Mouse (Mus musculus) ovary, postnatal 36 days (tissue): ENCODE results near the gene Trp53bp2.

Source experiments
- DNase-seq: peaks from one replicate; pipeline ENCODE4 v3.0.0; 2022; ENCODE audit warnings: low spot score, mixed read lengths

Gene Trp53bp2

DNA sequence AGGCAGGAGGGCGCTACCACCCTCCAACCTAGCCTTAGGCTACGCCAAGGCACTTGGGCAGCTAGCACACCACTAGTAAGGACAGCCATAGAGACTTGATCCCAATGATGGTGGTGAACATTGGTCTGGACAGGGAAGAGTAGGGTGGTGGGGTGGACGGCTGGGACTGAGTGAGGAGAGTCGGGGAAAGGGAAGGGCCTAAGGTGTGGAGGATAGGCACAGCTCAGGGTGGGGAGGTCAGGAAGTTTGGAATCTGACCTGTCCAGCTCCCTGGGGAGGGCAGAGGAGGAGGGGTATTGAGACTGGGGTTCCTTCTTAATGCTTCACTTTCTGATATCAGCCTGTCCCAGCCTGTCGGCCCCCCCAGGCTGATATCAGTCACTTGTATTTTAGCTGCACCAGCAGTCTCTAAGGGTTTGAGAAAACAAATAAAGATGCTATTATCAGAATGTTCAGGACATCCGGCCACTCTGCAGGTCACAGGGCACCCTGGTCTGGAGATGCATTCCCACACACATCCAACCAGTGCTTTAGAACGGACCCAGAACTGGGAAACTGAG lies 93.6 kb downstream of the Trp53bp2 start:
- no peak for DNase-seq

DNA sequence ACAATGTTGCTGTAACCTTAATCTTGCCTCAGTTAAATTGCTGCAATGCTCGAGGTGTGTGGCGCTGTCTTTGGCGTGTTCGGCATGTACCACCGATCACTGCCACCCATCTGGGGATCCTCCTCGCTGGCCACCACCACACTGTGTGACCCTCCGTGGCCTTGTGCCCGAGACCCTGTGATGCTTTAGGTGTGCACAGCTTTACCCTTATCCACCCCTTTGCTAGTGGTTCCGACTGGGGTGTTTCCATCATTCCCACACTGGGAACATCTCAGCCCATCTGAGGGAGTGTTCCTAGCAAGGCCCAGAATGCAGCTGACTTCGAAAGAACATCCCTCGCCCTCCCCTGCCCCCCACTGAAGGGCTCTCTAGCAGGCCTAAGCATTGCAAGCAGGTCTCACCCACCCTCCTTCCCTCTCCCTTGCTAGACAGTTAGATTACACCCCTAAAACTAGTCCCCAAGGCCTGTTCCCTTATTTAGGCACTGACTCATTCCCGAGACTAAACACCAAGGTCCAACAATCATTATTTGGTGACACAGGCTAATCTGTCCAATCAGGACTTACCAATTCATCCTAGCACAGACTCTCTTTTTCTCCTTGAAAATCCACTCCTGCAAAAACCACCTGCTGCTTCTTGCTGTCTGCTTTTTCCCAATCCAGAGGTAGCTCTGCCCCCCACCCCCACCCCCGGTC lies 94.4 kb downstream of the Trp53bp2 start:
- no peak for DNase-seq

DNA sequence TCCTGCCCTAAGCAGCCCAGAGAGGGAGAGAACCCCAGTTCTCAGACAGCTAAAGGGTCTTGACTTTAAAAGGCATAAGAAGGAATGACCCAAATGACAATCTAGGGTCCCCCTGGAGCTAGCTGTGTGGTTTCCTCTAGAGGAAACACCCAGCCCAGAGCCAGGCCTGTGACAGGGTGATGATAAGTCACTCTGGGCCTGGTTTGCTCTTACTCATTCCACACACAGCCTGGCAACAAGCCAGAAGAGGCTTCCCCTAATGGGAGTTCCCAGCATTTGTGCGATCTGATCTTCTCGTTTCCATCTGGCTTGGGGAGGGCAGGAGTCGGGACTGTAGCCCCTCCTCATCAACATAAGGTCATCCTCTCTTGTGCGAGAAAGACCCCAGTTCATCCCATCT lies 95.3 kb downstream of the Trp53bp2 start:
- no peak for DNase-seq

DNA sequence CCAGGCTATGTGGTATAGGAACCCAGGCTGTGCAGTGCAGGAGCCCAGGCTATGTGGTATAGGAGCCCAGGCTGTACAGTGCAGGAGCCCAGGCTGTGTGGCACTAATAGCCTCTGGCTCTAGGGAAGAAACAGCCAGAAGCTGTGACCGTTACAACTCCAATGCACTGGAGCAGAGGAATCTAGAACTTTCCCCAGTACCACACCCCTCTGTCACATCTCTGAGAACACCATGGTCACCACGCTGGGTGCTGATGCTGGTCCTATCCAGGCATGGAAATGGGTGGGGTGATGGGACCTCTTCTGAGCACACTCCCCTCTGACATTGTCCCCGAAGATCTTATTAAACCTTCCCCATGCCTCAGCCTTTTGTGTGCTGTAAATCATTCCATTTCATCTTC lies 96.3 kb downstream of the Trp53bp2 start:
- no peak for DNase-seq

DNA sequence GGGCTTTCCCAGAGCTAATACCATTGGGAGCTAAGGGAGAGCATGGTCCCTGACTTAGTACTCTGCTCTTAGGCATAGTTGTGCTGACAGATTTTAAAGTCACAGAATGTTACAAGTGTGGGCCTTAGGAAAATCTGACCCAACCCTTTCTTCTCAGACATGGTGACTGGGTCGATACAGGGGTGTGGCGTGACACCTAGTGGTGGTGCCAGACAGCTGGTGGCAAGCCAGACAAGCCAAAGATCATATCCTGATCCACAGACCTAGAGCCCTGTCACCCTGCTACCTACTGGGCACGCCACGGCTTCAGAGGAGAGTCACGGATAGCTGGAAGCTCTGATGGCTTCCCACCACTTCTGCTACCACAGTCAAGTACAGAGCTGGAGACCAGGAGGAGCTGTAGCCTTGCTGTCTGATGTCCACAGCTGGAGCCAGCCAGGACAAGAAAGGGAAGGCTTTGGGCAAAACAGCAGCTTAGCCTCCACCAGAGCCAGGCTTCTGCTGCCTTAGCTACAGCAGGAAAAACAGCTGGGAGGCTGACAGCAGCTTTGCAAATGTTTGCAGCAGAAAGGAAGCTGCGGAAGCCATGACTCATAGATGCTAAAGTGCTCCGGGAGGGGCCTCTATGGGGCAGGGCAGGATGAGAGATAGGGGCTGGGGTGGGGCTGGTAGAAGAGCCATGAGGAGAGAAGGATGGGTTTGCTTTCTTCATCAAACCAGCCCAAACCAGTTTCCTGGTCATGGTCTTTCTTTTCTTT lies 97.4 kb downstream of the Trp53bp2 start:
- no peak for DNase-seq

DNA sequence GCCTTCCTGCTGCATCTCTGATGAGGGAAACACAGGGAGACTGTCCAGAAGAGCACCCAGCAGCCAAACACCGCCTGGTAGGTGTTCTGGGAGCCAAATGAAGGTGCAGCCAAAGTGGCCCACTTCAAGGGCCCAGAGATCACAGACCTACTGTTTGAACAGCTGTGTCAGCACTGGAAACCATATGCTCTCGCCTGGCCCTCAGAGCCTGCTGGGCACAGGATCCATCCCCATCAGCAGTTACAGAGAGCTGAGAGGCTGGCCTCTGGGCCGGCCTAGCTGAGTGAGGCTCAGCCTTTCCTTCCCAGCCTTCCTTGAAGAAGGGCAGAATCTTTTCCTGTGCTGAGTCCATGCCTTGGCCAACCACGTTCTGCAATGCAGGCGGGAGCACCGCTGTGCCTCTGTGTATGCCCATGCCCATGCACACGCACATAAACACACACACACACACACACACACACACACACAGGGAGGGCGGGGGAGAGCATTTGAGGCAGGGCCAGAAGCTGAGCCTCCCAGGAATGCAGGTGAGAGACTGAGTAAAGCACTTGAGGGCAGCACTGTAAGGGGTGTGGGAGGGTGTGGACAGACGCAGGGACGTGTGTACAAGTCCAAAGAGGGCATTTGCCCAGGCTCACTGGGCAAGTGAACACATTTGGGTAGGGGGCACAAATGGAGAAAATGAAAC lies 100.3 kb downstream of the Trp53bp2 start:
- DNase-seq: no peak

DNA sequence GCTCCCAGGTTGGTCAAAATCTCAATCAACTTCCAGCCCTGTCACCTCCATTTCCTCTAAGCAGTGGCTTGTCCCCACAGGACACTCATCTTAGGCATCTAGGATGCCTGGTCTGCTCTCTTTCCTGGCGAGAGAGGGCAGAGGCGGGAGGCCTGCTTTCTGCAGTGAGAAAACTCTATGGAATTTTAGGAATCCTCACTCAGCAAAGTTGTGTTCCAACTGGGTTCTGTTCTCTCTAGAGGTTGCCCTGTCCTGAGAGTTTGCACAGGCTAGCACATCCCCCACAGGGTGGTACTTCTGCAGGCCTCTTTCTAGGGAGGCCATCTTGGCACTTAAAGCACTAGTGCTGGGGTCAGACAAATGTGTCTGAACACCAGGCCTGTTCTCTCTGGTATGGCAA lies 102.1 kb downstream of the Trp53bp2 start:
- no peak for DNase-seq

DNA sequence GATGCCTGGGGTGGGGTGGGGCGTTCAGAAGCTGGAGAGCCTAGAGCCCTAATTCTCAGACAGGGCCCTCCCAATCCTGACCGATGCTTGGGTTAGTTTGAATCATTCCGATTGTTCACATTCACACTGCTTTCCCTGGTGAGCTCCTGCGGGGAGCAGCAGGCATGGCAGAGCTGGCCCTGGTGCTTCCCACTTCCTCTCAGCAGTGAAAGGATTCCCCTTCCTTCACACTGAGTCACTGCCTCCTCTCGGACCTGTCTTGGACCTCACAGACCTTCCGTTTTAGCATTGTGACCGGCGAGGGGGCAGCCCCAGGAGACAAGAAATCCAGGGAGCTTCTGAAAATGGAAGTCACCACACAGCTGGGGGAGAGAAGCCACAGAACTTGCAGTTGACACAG lies 102.8 kb downstream of the Trp53bp2 start:
- no peak for DNase-seq
